15 mouse cellular contexts compared by ENCODE assay signal in genomic region chr9:56850128-56850904, GRCm38 (mm10). TPM values are rescaled to one million over a fixed set of nuclear protein-coding genes. Genes with fewer than 3 reads are reported as not detected.
DNase-seq lines count a peak whose midpoint lies in the region; ATAC-seq lines count a peak whose summit lies in the region.
"Had no signal": no experiment of that assay in that cellular context is flagged by ENCODE, and none has a peak within 500 bp of the region (broad histone marks: within the 10 kb centered on the region; RNA-seq: fewer than 3 reads in every experiment).

No protein-coding gene starts in this region.

- H3K36me3 ChIP-seq in midbrain, embryonic 15.5 days (replicated peaks) = no peaks in the 10 kb centered on the region

- no peak for ATAC-seq in midbrain, embryonic 15.5 days (replicated peaks)

- intact Hi-C loops in gastrocnemius, postnatal 36 days (cut with DNase I) = no loop called here
- intact Hi-C loops in left cerebral cortex, postnatal 4 days (cut with DNase I) = no loop called here

- H3K9me3 ChIP-seq in midbrain, embryonic 15.5 days = no peaks in the 10 kb centered on the region

- no peaks in the 10 kb centered on the region for H3K27me3 ChIP-seq in midbrain, embryonic 15.5 days (replicated peaks)

- no peak overlapping the region for H3K4me3 ChIP-seq in midbrain, embryonic 15.5 days

- DNase-seq in gastrocnemius, postnatal 36 days = peak; percentile 23 to 36
- DNase-seq in gastrocnemius, adult 18-20 months (ENCODE audit: low spot score) = no peak
- peak; percentile 34 for DNase-seq in left cerebral cortex, postnatal 4 days
- no peak for DNase-seq in left cerebral cortex, adult 9 months (ENCODE audit: low spot score in 2 of 2)
- DNase-seq in adrenal gland, postnatal 25 days = peak; percentile 59
- DNase-seq in lung, postnatal 36 days = peak; percentile 70
- no peak for DNase-seq in cerebellum, postnatal 4 days (ENCODE audit: low spot score in 2 of 2)
- DNase-seq: thymus, postnatal 36 days had no signal

- no peaks in the 10 kb centered on the region for H3K4me1 ChIP-seq in midbrain, embryonic 15.5 days

- no peak overlapping the region for H3K4me2 ChIP-seq in midbrain, embryonic 15.5 days

- H3K9ac ChIP-seq in midbrain, embryonic 15.5 days = no peak overlapping the region

- WGBS in midbrain, embryonic 15.5 days = 79% methylated on average over 14 of the region's 14 CpGs

- no peak overlapping the region for H3K27ac ChIP-seq in midbrain, embryonic 15.5 days
- H3K27ac ChIP-seq: macrophage had no signal

RNA-seq across cellular contexts. Expression of gene Odf3l1, which starts 14.2 kb away (rescaled TPM):
- not detected for total RNA-seq in gastrocnemius, postnatal 36 days (2021)
- not detected for total RNA-seq in gastrocnemius, adult 18-20 months (2021)
- total RNA-seq in left cerebral cortex, postnatal 4 days (2021) = not detected
- 1.6 and 1.8 TPM in 2 replicates for total RNA-seq in adrenal gland, postnatal 25 days (2021)
- polyA plus RNA-seq in midbrain, embryonic 15.5 days (2015; fragmentation: Nextera tagmentation; extraction: Ambion mirVana) = not detected in 2 replicates
- total RNA-seq: common myeloid progenitor, adult 5-6 weeks; layer of hippocampus, adult 18-20 months; left cerebral cortex, postnatal 36 days; monocyte, adult 5-6 weeks; neutrophil, adult 5-6 weeks had no signal
- polyA plus RNA-seq: macrophage had no signal

RNA-seq across cellular contexts. Expression of gene Cspg4, which starts 14.5 kb away (rescaled TPM):
- 1 to 10 TPM; 5.7 to 8.2 TPM for total RNA-seq in gastrocnemius, postnatal 36 days (2021)
- 1 to 10 TPM; 2.9 to 5.8 TPM for total RNA-seq in gastrocnemius, adult 18-20 months (2021)
- total RNA-seq in left cerebral cortex, postnatal 4 days (2021) = 10 to 100 TPM; 21.8 to 23.7 TPM
- total RNA-seq in adrenal gland, postnatal 25 days (2021) = 10.0 and 10.4 TPM in 2 replicates
- 7.6 and 8.2 TPM in 2 replicates for polyA plus RNA-seq in midbrain, embryonic 15.5 days (2015; fragmentation: Nextera tagmentation; extraction: Ambion mirVana)
- total RNA-seq: common myeloid progenitor, adult 5-6 weeks; monocyte, adult 5-6 weeks; neutrophil, adult 5-6 weeks had no signal
- polyA plus RNA-seq: macrophage had no signal

RNA-seq across cellular contexts. Expression of gene Lingo1, which starts 54.0 kb away (rescaled TPM):
- total RNA-seq in gastrocnemius, postnatal 36 days (2021) = under 1 TPM; 0.35 to 0.41 TPM
- total RNA-seq in gastrocnemius, adult 18-20 months (2021) = under 1 TPM; 0.37 to 0.66 TPM
- 100 to 1,000 TPM; 224 to 247 TPM for total RNA-seq in left cerebral cortex, postnatal 4 days (2021)
- 0.86 and 1.1 TPM in 2 replicates for total RNA-seq in adrenal gland, postnatal 25 days (2021)
- 77.8 and 83.1 TPM in 2 replicates for polyA plus RNA-seq in midbrain, embryonic 15.5 days (2015; fragmentation: Nextera tagmentation; extraction: Ambion mirVana)
- total RNA-seq: common myeloid progenitor, adult 5-6 weeks; monocyte, adult 5-6 weeks; neutrophil, adult 5-6 weeks had no signal
- polyA plus RNA-seq: macrophage had no signal

Comparison
In these comparisons a context has a peak if more than half of its experiments do, and no peak if none do; other contexts are left out.
1. DNase-seq: peak in gastrocnemius, postnatal 36 days (2 of 2), left cerebral cortex, postnatal 4 days (single experiment), adrenal gland, postnatal 25 days (single experiment) and lung, postnatal 36 days (single experiment); none in gastrocnemius, adult 18-20 months (single experiment), left cerebral cortex, adult 9 months (0 of 2) and cerebellum, postnatal 4 days (0 of 2).
2. RNA of gene Lingo1, which starts 54.0 kb away (total RNA-seq): 224 to 247 TPM in left cerebral cortex, postnatal 4 days; 0.86 to 1.1 TPM in adrenal gland, postnatal 25 days, 0.37 to 0.66 TPM in gastrocnemius, adult 18-20 months and 0.35 to 0.41 TPM in gastrocnemius, postnatal 36 days; every median in the first group is over 100 times any median in the second.